Mouse (Mus musculus): ENCODE results near the gene Iqcb1.

Iqcb1 gene

GRCm38 (mm10) chr16:36875276-36875851 is 47.2 kb downstream of the Iqcb1 start:
- no peak for DNase-seq

GRCm38 (mm10) chr16:36877316-36877715 is 49.1 kb downstream of the Iqcb1 start:
- DNase-seq, result no peak

- DNase-seq, result no peak
Observed at GRCm38 (mm10) chr16:36882737-36883343, 54.7 kb downstream of the Iqcb1 start.

GRCm38 (mm10) chr16:36884881-36885280 is 56.7 kb downstream of the Iqcb1 start:
- no peak for DNase-seq

- DNase-seq, result no peak
Observed at GRCm38 (mm10) chr16:36885912-36886311, 57.7 kb downstream of the Iqcb1 start.

- DNase-seq, result no peak
Observed at GRCm38 (mm10) chr16:36887546-36887945, 59.4 kb downstream of the Iqcb1 start.

GRCm38 (mm10) chr16:36890559-36890958 is 62.4 kb downstream of the Iqcb1 start:
- DNase-seq, result no peak

GRCm38 (mm10) chr16:36891415-36891814 is 63.2 kb downstream of the Iqcb1 start:
- no peak for DNase-seq

GRCm38 (mm10) chr16:36893317-36893716 is 65.1 kb downstream of the Iqcb1 start:
- no peak for DNase-seq

- no peak for DNase-seq
Observed at GRCm38 (mm10) chr16:36896712-36897111, 68.5 kb downstream of the Iqcb1 start.

- DNase-seq, result no peak
Observed at GRCm38 (mm10) chr16:36903156-36903555, 75.0 kb downstream of the Iqcb1 start.

GRCm38 (mm10) chr16:36911909-36912308 is 83.7 kb downstream of the Iqcb1 start:
- no peak for DNase-seq

- no peak for DNase-seq
Observed at GRCm38 (mm10) chr16:36912311-36912710, 84.1 kb downstream of the Iqcb1 start.

GRCm38 (mm10) chr16:36914195-36914594 is 86.0 kb downstream of the Iqcb1 start:
- DNase-seq, result peak; percentile 70

- DNase-seq, result no peak
Observed at GRCm38 (mm10) chr16:36918505-36918904, 90.3 kb downstream of the Iqcb1 start.

- DNase-seq, result no peak
Observed at GRCm38 (mm10) chr16:36920410-36920809, 92.2 kb downstream of the Iqcb1 start.

GRCm38 (mm10) chr16:36921067-36921613 is 93.0 kb downstream of the Iqcb1 start:
- DNase-seq, result no peak

- DNase-seq, result no peak
Observed at GRCm38 (mm10) chr16:36921980-36922379, 93.8 kb downstream of the Iqcb1 start.
